9 mouse cellular contexts compared by ENCODE assay signal in the genomic region with DNA sequence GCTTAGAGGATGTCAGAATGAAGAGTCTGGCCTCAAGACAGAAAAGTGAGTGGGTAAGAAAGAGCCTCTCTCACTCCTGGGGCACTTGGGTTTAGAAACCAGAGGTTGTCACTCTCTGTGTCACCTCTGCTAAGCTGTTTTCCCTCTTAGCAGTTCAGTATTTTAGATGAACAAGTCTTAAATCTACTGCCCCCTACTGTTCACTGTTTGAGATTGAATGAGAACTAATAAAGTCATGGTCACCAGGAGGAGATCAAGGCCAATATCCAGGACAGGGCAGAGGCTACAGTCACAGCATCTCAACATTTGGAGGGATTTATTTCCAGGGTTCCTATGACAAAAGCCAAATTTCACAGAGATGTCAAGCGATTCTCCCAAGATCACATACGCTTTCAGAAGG.
DNase-seq lines count a peak whose midpoint lies in the region; ATAC-seq and TF ChIP-seq lines count a peak whose summit lies in the region.
"Had no signal": no experiment of that assay in that cellular context is flagged by ENCODE, and none has a peak within 500 bp of the region (broad histone marks: within the 10 kb centered on the region; RNA-seq: fewer than 3 reads in every experiment).

No protein-coding gene starts in this region.

- TF ChIP-seq CTCF in heart, adult 2 months (IDR thresholded peaks at IDR 0.05), result peak; percentile 73

- TF ChIP-seq POLR2A in heart, adult 2 months (IDR thresholded peaks at IDR 0.05; ENCODE audit: insufficient read depth, low read depth, low read length), result no peak

- no peaks in the 10 kb centered on the region for H3K9me3 ChIP-seq in heart, embryonic 10.5 days
- no peaks in the 10 kb centered on the region for H3K9me3 ChIP-seq in midbrain, embryonic 11.5 days (ENCODE audit: control insufficient read depth, low read length)
- H3K9me3 ChIP-seq in midbrain, embryonic 10.5 days (replicated peaks), result no peaks in the 10 kb centered on the region
- no peaks in the 10 kb centered on the region for H3K9me3 ChIP-seq in hindbrain, embryonic 15.5 days

- no peak overlapping the region for H3K27ac ChIP-seq in heart, adult 2 months
- no peak overlapping the region for H3K27ac ChIP-seq in heart, embryonic 10.5 days
- H3K27ac ChIP-seq in midbrain, embryonic 11.5 days (ENCODE audit: low read depth, low read length), result no peak overlapping the region
- no peak overlapping the region for H3K27ac ChIP-seq in midbrain, embryonic 10.5 days (replicated peaks)
- H3K27ac ChIP-seq in hindbrain, embryonic 15.5 days (replicated peaks), result no peak overlapping the region

- no peak overlapping the region for H3K4me2 ChIP-seq in midbrain, embryonic 11.5 days
- H3K4me2 ChIP-seq in hindbrain, embryonic 15.5 days, result peak overlapping the region; percentile 68

- H3K9ac ChIP-seq in heart, adult 2 months (ENCODE audit: low read depth, low read length), result peak overlapping the region; percentile 24; the same call in 1 of the 2 replicates
- no peak overlapping the region for H3K9ac ChIP-seq in midbrain, embryonic 11.5 days (ENCODE audit: low read length)
- no peak overlapping the region for H3K9ac ChIP-seq in hindbrain, embryonic 15.5 days

- no peak for TF ChIP-seq EP300 in heart, adult 2 months (IDR thresholded peaks at IDR 0.05; ENCODE audit: insufficient read depth, low read depth, low read length)

- 92% methylated on average over 2 of the region's 2 CpGs for WGBS in heart, adult 2 months
- WGBS in heart, embryonic 10.5 days, result 74% methylated on average over 2 of the region's 2 CpGs
- 89% methylated on average over 2 of the region's 2 CpGs for WGBS in midbrain, embryonic 11.5 days
- WGBS in midbrain, embryonic 10.5 days, result 88% methylated on average over 2 of the region's 2 CpGs
- 93% methylated on average over 2 of the region's 2 CpGs for WGBS in hindbrain, embryonic 15.5 days

- intact Hi-C loops in heart, adult 2 months (cut with DNase I), result loop anchor here (5.0 kb wide), 4 partner anchors 35 to 250 kb away; no protein-coding TSS in a partner anchor

- DNase-seq in heart, adult 2 months, result no peak
- DNase-seq in heart, embryonic 10.5 days (ENCODE audit: low spot score), result no peak
- DNase-seq in midbrain, embryonic 11.5 days (ENCODE audit: low spot score, missing footprints), result peak; percentile 90
- no peak for DNase-seq in midbrain, embryonic 10.5 days (ENCODE audit: low spot score)
- no peak for DNase-seq in c-Kit-positive CD71-positive TER-119-positive erythroid progenitor cells, embryonic 14.5 days (ENCODE audit: low spot score)
- no peak for DNase-seq in left cerebral cortex, adult 18-20 months (ENCODE audit: low spot score in 2 of 2)
- no peak for DNase-seq in Muller cell, postnatal 12 days (ENCODE audit: inconsistent ontology term)

- H3K36me3 ChIP-seq in heart, adult 2 months (ENCODE audit: control insufficient read depth, insufficient read depth, low read length), result peaks cover 8% of the 10 kb centered on the region
- H3K36me3 ChIP-seq in heart, embryonic 10.5 days, result no peaks in the 10 kb centered on the region
- H3K36me3 ChIP-seq in midbrain, embryonic 11.5 days (ENCODE audit: control insufficient read depth, insufficient read depth, low read length), result no peaks in the 10 kb centered on the region
- no peaks in the 10 kb centered on the region for H3K36me3 ChIP-seq in midbrain, embryonic 10.5 days
- H3K36me3 ChIP-seq in hindbrain, embryonic 15.5 days, result no peaks in the 10 kb centered on the region

- H3K4me1 ChIP-seq in heart, adult 2 months (ENCODE audit: control insufficient read depth, insufficient read depth, low read length), result peaks cover 8% of the 10 kb centered on the region
- peaks cover 18% of the 10 kb centered on the region for H3K4me1 ChIP-seq in heart, embryonic 10.5 days
- H3K4me1 ChIP-seq in midbrain, embryonic 11.5 days (ENCODE audit: control insufficient read depth, insufficient read depth, low read length), result peaks cover 6% of the 10 kb centered on the region; the same call in 1 of the 2 replicates
- peaks cover 36% of the 10 kb centered on the region for H3K4me1 ChIP-seq in midbrain, embryonic 10.5 days
- peaks cover 61% of the 10 kb centered on the region for H3K4me1 ChIP-seq in hindbrain, embryonic 15.5 days (replicated peaks)

- H3K4me3 ChIP-seq in heart, adult 2 months, result no peak overlapping the region
- H3K4me3 ChIP-seq in heart, embryonic 10.5 days, result no peak overlapping the region
- no peak overlapping the region for H3K4me3 ChIP-seq in midbrain, embryonic 11.5 days (ENCODE audit: low read depth, low read length)
- H3K4me3 ChIP-seq in midbrain, embryonic 10.5 days, result no peak overlapping the region
- H3K4me3 ChIP-seq in hindbrain, embryonic 15.5 days, result no peak overlapping the region

- no peaks in the 10 kb centered on the region for H3K27me3 ChIP-seq in heart, adult 2 months (ENCODE audit: control insufficient read depth, insufficient read depth, low read length)
- no peaks in the 10 kb centered on the region for H3K27me3 ChIP-seq in heart, embryonic 10.5 days (ENCODE audit: insufficient read depth, poor library complexity, severe bottlenecking)
- no peaks in the 10 kb centered on the region for H3K27me3 ChIP-seq in midbrain, embryonic 11.5 days (ENCODE audit: control insufficient read depth, insufficient read depth, low read length)
- H3K27me3 ChIP-seq in midbrain, embryonic 10.5 days (ENCODE audit: low read depth, poor library complexity, severe bottlenecking), result no peaks in the 10 kb centered on the region
- no peaks in the 10 kb centered on the region for H3K27me3 ChIP-seq in hindbrain, embryonic 15.5 days
- H3K27me3 ChIP-seq: CH12.LX had no signal

- H3K79me2 ChIP-seq in heart, adult 2 months (replicated peaks; ENCODE audit: control insufficient read depth, insufficient read depth, low read length), result no peaks in the 10 kb centered on the region

- ATAC-seq in midbrain, embryonic 11.5 days (ENCODE audit: low FRiP score), result no peak
- no peak for ATAC-seq in hindbrain, embryonic 15.5 days (ENCODE audit: low FRiP score, low read depth)
